Comparison of ENCODE assay signal across 30 mouse cellular contexts in the genomic region with DNA sequence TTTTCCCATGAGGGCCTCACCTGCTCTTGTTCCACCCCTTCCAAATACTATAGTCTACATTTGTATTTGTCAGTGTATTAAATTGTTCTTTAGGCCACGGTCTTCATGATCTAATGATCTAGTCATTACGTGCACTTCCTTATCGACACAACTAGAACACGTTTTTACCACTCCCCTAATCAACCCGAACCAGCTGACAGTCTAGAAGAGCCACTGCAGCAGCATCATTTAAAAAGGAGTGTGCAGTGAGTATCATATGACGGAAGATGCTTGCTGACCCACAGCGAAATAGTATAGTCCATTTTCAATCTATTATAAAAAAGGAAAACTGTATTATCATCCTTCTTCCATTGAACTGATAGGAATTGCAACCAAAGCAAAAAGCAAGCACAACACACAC.
"Had no signal": no experiment of that assay in that cellular context is flagged by ENCODE, and none has a peak within 500 bp of the region (broad histone marks: within the 10 kb centered on the region; RNA-seq: fewer than 3 reads in every experiment).

No protein-coding gene starts in this region.

- H3K9ac ChIP-seq: limb, embryonic 12.5 days; limb, embryonic 13.5 days; limb, embryonic 15.5 days; liver, embryonic 12.5 days; liver, embryonic 13.5 days; liver, embryonic 14.5 days; liver, embryonic 15.5 days; lung, embryonic 14.5 days; lung, embryonic 15.5 days; midbrain, embryonic 12.5 days; midbrain, embryonic 13.5 days; midbrain, embryonic 15.5 days had no signal

- H3K4me2 ChIP-seq: limb, embryonic 12.5 days; limb, embryonic 13.5 days; limb, embryonic 15.5 days; liver, embryonic 12.5 days; liver, embryonic 13.5 days; liver, embryonic 15.5 days; lung, embryonic 14.5 days; lung, embryonic 15.5 days; midbrain, embryonic 11.5 days; midbrain, embryonic 12.5 days; midbrain, embryonic 13.5 days; midbrain, embryonic 15.5 days had no signal

- H3K4me3 ChIP-seq: left cerebral cortex, adult 2 months; limb, embryonic 10.5 days; limb, embryonic 12.5 days; limb, embryonic 13.5 days; limb, embryonic 15.5 days; liver, embryonic 12.5 days; liver, embryonic 13.5 days; liver, embryonic 15.5 days; lung, embryonic 15.5 days; megakaryocyte, embryonic 14.5 days; midbrain, embryonic 10.5 days; midbrain, embryonic 12.5 days; midbrain, embryonic 13.5 days; midbrain, embryonic 15.5 days; myocyte had no signal

- H3K27me3 ChIP-seq: limb, embryonic 12.5 days; limb, embryonic 13.5 days; limb, embryonic 15.5 days; liver, embryonic 12.5 days; liver, embryonic 13.5 days; liver, embryonic 15.5 days; lung, embryonic 15.5 days; megakaryocyte, embryonic 14.5 days; midbrain, embryonic 12.5 days; midbrain, embryonic 13.5 days; midbrain, embryonic 15.5 days had no signal

- H3K27ac ChIP-seq: left cerebral cortex, adult 2 months; limb, embryonic 10.5 days; limb, embryonic 12.5 days; limb, embryonic 13.5 days; limb, embryonic 15.5 days; liver, embryonic 12.5 days; liver, embryonic 13.5 days; liver, embryonic 14.5 days; liver, embryonic 15.5 days; lung, embryonic 15.5 days; macrophage; midbrain, embryonic 10.5 days; midbrain, embryonic 12.5 days; midbrain, embryonic 13.5 days; midbrain, embryonic 15.5 days had no signal

- H3K4me1 ChIP-seq: limb, embryonic 10.5 days; limb, embryonic 12.5 days; limb, embryonic 13.5 days; limb, embryonic 15.5 days; liver, embryonic 12.5 days; liver, embryonic 13.5 days; liver, embryonic 15.5 days; lung, embryonic 15.5 days; midbrain, embryonic 10.5 days; midbrain, embryonic 12.5 days; midbrain, embryonic 13.5 days; midbrain, embryonic 15.5 days had no signal

- DNase-seq: left cerebral cortex, postnatal 4 days; liver; liver, embryonic 13.5 days; lung, adult 18-20 months; lung, adult 2 months; lung, embryonic 14.5 days; lung, postnatal 10 days; lung, postnatal 14 days; lung, postnatal 36 days; lung, postnatal 4 days; midbrain, embryonic 14.5 days had no signal

- H3K36me3 ChIP-seq: limb, embryonic 10.5 days; limb, embryonic 12.5 days; limb, embryonic 13.5 days; limb, embryonic 15.5 days; liver, embryonic 12.5 days; liver, embryonic 13.5 days; liver, embryonic 15.5 days; lung, embryonic 15.5 days; midbrain, embryonic 10.5 days; midbrain, embryonic 12.5 days; midbrain, embryonic 13.5 days; midbrain, embryonic 15.5 days had no signal

- ATAC-seq: liver, embryonic 12.5 days; lung, postnatal 0 days; midbrain, embryonic 13.5 days; midbrain, embryonic 15.5 days; midbrain, embryonic 16.5 days had no signal

- H3K9me3 ChIP-seq: limb, embryonic 10.5 days; limb, embryonic 12.5 days; limb, embryonic 13.5 days; limb, embryonic 15.5 days; liver, embryonic 12.5 days; liver, embryonic 13.5 days; liver, embryonic 15.5 days; lung, embryonic 15.5 days; midbrain, embryonic 10.5 days; midbrain, embryonic 12.5 days; midbrain, embryonic 13.5 days; midbrain, embryonic 15.5 days had no signal
